Comparison of ENCODE assay signal across 8 mouse cellular contexts in the genomic region with DNA sequence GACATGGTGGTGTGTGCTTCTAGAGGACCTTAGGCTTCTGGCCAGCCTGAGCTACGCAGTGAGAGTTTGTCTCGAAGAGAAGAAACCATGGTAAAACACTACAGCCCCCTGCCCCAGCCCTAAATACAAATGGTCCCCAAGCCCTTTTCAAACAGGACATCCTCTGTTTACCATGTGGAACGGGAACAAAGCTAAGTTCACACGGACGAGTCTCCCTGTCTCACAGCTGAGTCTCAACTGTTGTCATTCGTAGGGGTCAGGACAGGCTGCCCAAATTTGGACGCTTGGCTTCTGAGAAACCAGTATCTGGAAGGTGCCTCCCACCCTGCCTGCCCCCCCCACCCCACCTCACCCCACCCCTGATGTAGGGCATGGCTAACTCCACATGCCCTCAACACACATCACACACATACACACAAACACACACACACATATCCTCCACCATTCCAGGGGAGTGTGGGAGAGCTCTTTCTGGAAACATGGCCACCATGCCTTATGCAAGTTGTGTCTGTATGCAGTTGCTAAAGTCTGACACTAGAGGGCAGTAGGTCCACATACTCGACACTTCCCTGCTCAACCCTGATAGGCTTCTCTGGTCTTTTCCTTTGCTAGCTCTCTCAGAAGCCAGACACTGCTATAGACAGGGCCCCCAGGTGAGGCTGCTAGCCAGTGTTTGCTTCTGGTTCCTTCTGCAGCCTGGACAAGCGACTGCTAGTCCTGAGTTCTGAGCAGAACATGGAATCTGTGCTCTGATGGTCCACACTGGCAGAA. TPM values are rescaled to one million over a fixed set of nuclear protein-coding genes. Genes with fewer than 3 reads are reported as not detected.
DNase-seq lines count a peak whose midpoint lies in the region; ATAC-seq lines count a peak whose summit lies in the region.
"Not testable (repeated sequence)": the region's sequence is repeated elsewhere in the genome, so short reads cannot be mapped to it uniquely, and the experiment has no call there.

No protein-coding gene starts in this region.

- peak; percentile 85 for DNase-seq in ES-CJ7 (ENCODE audit: low read depth, low spot score)
- DNase-seq in cerebellum, adult 11 months: peak; percentile 19
- peak; percentile 56 to 68 for DNase-seq in heart, postnatal 10 days
- peak; percentile 38 for DNase-seq in limb, embryonic 10.5 days (ENCODE audit: low spot score)
- DNase-seq in skeletal muscle tissue, adult 2 months (ENCODE audit: low read depth, low spot score): peak; percentile 17

- H3K27me3 ChIP-seq in forebrain, embryonic 12.5 days; kidney, embryonic 16.5 days (ENCODE audit: insufficient read depth, low read length); limb, embryonic 10.5 days (ENCODE audit: low read depth, poor library complexity, severe bottlenecking); midbrain, embryonic 13.5 days: not testable (repeated sequence)

- intact Hi-C loops in heart, postnatal 10 days (cut with DNase I): not testable (repeated sequence)

- not testable (repeated sequence) for H3K4me3 ChIP-seq in forebrain, embryonic 12.5 days (replicated peaks); kidney, embryonic 16.5 days (ENCODE audit: low read length); limb, embryonic 10.5 days; midbrain, embryonic 13.5 days (replicated peaks)

- not testable (repeated sequence) for H3K36me3 ChIP-seq in forebrain, embryonic 12.5 days (replicated peaks); kidney, embryonic 16.5 days (ENCODE audit: insufficient read depth, low read length); limb, embryonic 10.5 days; midbrain, embryonic 13.5 days

- 67% methylated on average over 9 of the region's 9 CpGs for WGBS in forebrain, embryonic 12.5 days
- 67% methylated on average over 9 of the region's 9 CpGs for WGBS in kidney, embryonic 16.5 days
- 69% methylated on average over 9 of the region's 9 CpGs for WGBS in limb, embryonic 10.5 days
- WGBS in midbrain, embryonic 13.5 days: 66% methylated on average over 9 of the region's 9 CpGs

- H3K9me3 ChIP-seq in forebrain, embryonic 12.5 days: peaks cover 25% of the 10 kb centered on the region
- H3K9me3 ChIP-seq in kidney, embryonic 16.5 days (ENCODE audit: low read length): not testable (repeated sequence)
- peaks cover 16% of the 10 kb centered on the region for H3K9me3 ChIP-seq in limb, embryonic 10.5 days (replicated peaks)
- H3K9me3 ChIP-seq in midbrain, embryonic 13.5 days: peaks cover 35% of the 10 kb centered on the region

- not testable (repeated sequence) for H3K4me1 ChIP-seq in forebrain, embryonic 12.5 days; kidney, embryonic 16.5 days (ENCODE audit: insufficient read depth, low read length); limb, embryonic 10.5 days; midbrain, embryonic 13.5 days (replicated peaks)

- ATAC-seq in forebrain, embryonic 12.5 days (ENCODE audit: low FRiP score): peak; percentile 59; the same call in 1 of the 2 replicates
- ATAC-seq in kidney, embryonic 16.5 days (ENCODE audit: low FRiP score, low TSS enrichment): peak; percentile 77
- peak; percentile 86 for ATAC-seq in midbrain, embryonic 13.5 days

- H3K27ac ChIP-seq in forebrain, embryonic 12.5 days; kidney, embryonic 16.5 days (ENCODE audit: low read length); limb, embryonic 10.5 days; midbrain, embryonic 13.5 days: not testable (repeated sequence)

- H3K4me2 ChIP-seq in forebrain, embryonic 12.5 days; kidney, embryonic 16.5 days (replicated peaks; ENCODE audit: low read depth, low read length); midbrain, embryonic 13.5 days (replicated peaks): not testable (repeated sequence)

- H3K9ac ChIP-seq in forebrain, embryonic 12.5 days; kidney, embryonic 16.5 days (replicated peaks; ENCODE audit: low read length); midbrain, embryonic 13.5 days (replicated peaks): not testable (repeated sequence)

RNA-seq across cellular contexts. Expression of a gene that starts 17.2 kb away (rescaled TPM):
- not detected in 2 replicates for polyA plus RNA-seq in forebrain, embryonic 12.5 days (2016; fragmentation: Nextera tagmentation; extraction: Ambion mirVana)
- not detected for total RNA-seq in heart, postnatal 10 days (2021)
- not detected in 2 replicates for polyA plus RNA-seq in kidney, embryonic 16.5 days (2015; fragmentation: Nextera tagmentation; extraction: Ambion mirVana)
- not detected in 2 replicates for polyA plus RNA-seq in limb, embryonic 10.5 days (2016; fragmentation: Nextera tagmentation; extraction: Ambion mirVana)
- 0.10 TPM in 1 of 2 replicates, not detected in the other for polyA plus RNA-seq in midbrain, embryonic 13.5 days (2015; fragmentation: Nextera tagmentation; extraction: Ambion mirVana)

Comparison
In these comparisons a context has a peak if more than half of its experiments do, and no peak if none do; other contexts are left out.
1. DNase-seq: peak in every context shown above with its lines; median percentile 85 in ES-CJ7; 62 in heart, postnatal 10 days; 38 in limb, embryonic 10.5 days; 19 in cerebellum, adult 11 months; 17 in skeletal muscle tissue, adult 2 months.